Mouse (Mus musculus) left cerebral cortex, adult 18-20 months (tissue): ENCODE data around the gene Slc35f3. TPM values are rescaled to one million over a fixed set of nuclear protein-coding genes. Genes with fewer than 3 reads are reported as not detected.

Source experiments
- DNase-seq, 2 experiments: peaks; one replicate each; pipeline ENCODE4 v3.0.0; 2021 to 2022; ENCODE audit warnings: low spot score in 2 of 2, mixed read lengths in 1 of 2
- total RNA-seq, 2 experiments: library from RNA; stranded (reverse); gene quantifications; 2 replicates each; pipeline ENCODE4 v1.2.3; 2021

The Slc35f3 gene
- total RNA-seq, 2 experiments from 2014 or later: 34.9 to 37.9 TPM

- DNase-seq: peak; percentile 82 to 85
Observed at GRCm38 (mm10) chr8:126326731-126327130, 28.4 kb downstream of the Slc35f3 start.

GRCm38 (mm10) chr8:126327786-126328185 lies 29.4 kb downstream of the Slc35f3 start:
- DNase-seq: no peak

DNA sequence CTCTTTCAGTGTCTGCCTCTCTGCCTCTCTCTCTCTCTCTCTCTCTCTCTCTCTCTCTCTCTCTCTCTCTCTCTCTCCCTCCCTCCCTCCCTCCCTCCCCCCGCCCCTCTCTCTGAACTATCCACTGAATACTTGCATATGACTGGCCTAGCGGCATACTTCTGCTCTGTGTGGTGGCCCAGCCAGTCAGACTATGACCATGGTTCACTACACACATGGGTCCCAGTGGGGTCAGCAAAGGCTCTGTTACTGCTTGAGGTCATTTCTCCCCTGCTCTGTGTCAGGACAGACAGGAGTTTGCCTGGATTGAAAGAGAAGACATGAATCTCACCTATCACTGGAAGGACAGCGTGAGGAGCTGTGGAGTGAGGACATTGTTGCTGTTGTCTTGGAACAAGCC lies 40.5 kb downstream of the Slc35f3 start:
- no peak for DNase-seq

GRCm38 (mm10) chr8:126339357-126339756 lies 41.0 kb downstream of the Slc35f3 start:
- DNase-seq: no peak

- no peak for DNase-seq
Observed at GRCm38 (mm10) chr8:126341200-126341599, 42.8 kb downstream of the Slc35f3 start.

DNA sequence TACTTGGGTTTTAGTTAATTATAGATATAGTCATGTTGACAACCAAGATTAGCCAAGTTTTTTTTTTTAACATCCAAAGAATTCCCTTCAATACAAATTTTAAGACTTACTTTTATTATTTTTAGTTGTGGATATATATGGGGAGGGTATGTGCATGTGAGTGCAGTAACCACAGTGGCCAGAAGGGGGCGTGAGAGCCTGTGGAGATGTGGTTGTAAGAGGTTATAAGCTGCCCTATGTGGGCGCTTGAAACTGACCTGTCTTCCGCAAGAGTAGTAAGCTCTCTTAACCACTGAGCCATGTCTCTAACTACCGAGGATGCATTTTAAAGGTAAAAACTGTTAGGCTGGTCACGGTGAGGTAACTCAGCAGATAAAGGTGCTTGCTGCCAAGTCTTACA lies 45.1 kb downstream of the Slc35f3 start:
- DNase-seq: no peak

DNA sequence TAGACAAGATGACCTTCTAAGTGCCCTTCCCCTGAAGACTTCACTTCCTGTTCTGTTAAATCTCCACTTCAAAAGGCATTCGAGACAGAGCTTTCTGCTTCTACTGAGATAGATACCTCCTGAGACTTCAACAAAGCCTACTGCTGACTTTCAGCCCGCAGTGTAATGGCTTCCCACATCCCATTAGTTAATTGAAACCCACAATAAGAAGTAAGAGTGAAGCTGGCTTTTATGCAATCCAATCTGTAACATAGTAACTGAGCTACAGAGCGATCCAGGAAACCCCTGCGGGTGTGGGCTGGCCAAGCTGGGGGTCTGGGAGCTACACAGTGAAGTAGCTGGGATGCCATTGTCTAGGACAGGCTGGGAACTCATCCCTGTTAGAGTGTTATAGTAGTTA lies 46.7 kb downstream of the Slc35f3 start:
- no peak for DNase-seq

- no peak for DNase-seq
Observed at GRCm38 (mm10) chr8:126353259-126353658, 54.9 kb downstream of the Slc35f3 start.

GRCm38 (mm10) chr8:126357946-126358345 lies 59.6 kb downstream of the Slc35f3 start:
- no peak for DNase-seq

GRCm38 (mm10) chr8:126359296-126359695 lies 60.9 kb downstream of the Slc35f3 start:
- no peak for DNase-seq

GRCm38 (mm10) chr8:126360106-126360505 lies 61.7 kb downstream of the Slc35f3 start:
- no peak for DNase-seq

DNA sequence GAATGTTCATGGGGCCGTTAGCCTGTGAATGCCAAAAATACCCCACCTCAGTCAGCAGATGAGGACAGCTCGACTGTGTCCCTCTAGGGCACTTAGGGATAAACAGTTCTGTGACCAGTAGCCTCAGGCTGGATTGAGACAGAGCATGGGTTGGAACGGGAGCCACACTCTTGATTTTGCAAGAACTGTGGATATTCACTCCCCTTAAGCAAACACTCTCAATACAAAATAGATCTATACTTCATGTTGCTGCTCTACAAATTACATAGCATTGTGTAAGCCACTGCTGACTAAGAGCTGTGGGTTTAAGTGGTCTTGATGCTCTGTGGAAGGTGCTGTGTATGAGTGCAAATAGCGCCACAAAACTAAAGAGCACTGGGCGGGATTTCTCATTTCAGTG lies 62.3 kb downstream of the Slc35f3 start:
- DNase-seq: no peak

GRCm38 (mm10) chr8:126366251-126366650 lies 67.9 kb downstream of the Slc35f3 start:
- no peak for DNase-seq

- DNase-seq: no peak
Observed at GRCm38 (mm10) chr8:126368349-126369054, 70.1 kb downstream of the Slc35f3 start.

DNA sequence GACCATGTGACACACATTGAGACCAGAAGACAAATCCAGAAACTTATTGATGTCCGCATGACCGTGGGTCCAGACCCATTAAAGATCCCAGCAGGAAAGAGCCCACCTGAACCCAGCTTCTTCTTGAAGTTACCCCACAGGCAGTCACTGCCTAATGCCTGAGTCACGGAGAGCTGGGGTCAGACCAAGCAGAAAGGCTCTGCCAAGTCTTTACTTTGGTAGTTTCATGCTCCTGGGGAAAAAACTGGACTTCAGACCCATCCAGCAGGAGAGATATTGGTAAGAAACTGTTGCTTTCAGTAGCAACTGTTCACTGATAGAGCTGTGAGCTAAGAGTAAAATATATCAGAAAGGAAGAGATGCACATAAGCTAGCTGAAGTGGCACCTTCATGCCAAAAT lies 73.5 kb downstream of the Slc35f3 start:
- DNase-seq: no peak

- no peak for DNase-seq
Observed at GRCm38 (mm10) chr8:126379580-126379979, 81.2 kb downstream of the Slc35f3 start.

GRCm38 (mm10) chr8:126380141-126380540 lies 81.8 kb downstream of the Slc35f3 start:
- DNase-seq: no peak

- DNase-seq: no peak
Observed at GRCm38 (mm10) chr8:126381299-126381698, 82.9 kb downstream of the Slc35f3 start.

GRCm38 (mm10) chr8:126382216-126382615 lies 83.9 kb downstream of the Slc35f3 start:
- DNase-seq: no peak

DNA sequence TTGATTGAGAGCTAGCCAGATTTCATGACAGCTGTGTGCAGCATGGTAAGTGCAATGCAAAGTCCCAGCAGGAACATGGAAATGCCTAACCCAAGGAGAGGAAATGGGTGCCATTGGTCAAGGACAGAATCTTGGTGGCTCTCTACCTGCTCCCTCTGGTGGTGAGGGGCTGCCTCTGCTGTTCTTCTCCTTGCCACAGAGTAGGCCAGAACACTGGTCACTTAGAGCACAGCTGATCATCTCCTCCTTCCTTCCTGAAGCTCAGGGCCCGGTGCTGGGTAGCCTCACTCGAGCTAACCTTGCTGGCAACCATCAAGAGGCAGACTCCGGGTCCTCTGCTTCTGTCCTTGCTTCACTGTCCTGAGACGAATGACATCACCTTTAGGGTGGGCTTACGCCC lies 84.4 kb downstream of the Slc35f3 start:
- DNase-seq: peak; percentile 24 to 49

DNA sequence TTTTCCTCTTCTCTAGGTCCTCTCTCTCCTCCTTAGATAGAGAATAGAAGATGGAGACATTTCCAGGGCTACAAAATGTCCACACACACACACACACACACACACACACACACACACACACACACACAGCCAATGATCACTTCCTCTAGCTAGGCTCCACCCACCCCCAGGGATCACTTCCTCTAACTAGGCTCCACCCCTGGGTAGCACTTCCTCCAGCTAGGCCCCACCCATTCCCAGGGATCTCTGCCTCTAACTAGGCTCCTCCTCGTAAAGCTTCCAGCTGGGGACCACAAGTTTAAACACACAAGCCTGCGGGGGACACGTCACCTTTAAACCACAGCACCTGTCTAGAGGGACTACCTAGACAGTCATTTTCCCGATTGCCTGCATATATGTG lies 89.2 kb downstream of the Slc35f3 start:
- DNase-seq: no peak

DNA sequence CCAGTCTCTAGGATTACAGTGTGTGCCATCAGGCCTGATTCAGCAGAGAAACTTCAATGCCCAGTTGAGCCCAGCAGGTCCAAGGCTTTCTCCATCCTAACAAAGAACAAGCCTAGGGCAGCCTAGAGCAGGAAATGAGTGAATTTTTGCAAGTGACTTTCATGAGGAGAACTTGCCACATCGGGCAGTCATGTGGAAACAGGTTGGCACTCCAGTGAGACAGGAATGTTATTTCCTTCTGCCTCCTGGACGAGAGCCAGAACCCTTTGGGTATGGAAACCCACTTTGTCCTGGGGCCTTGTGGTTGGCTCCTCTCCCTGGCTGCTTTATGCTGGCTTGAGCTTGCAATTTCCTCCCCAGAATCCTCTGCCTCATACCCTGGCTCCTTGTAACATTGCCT lies 93.2 kb downstream of the Slc35f3 start:
- no peak for DNase-seq

DNA sequence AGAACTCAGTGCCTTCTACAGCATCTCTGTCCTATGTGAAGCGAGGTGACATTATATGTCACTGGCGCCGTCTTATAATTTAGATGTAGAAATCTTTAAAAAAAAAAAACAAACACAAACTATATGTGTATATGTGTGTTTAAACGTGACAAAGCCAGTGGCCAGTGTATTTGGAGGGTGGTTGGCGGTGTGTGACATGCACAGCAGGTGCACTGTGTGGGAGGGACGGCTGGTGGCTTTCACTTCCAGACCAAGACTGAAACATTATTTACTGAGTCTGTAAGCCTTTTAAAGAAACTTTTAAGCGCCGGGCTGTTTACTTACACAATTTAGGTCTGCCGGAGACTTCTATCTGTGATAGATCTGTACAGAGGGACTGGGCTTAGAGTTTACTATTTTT lies 97.0 kb downstream of the Slc35f3 start:
- no peak for DNase-seq
